Comparison of ENCODE assay signal across 8 mouse cellular contexts in the genomic region with DNA sequence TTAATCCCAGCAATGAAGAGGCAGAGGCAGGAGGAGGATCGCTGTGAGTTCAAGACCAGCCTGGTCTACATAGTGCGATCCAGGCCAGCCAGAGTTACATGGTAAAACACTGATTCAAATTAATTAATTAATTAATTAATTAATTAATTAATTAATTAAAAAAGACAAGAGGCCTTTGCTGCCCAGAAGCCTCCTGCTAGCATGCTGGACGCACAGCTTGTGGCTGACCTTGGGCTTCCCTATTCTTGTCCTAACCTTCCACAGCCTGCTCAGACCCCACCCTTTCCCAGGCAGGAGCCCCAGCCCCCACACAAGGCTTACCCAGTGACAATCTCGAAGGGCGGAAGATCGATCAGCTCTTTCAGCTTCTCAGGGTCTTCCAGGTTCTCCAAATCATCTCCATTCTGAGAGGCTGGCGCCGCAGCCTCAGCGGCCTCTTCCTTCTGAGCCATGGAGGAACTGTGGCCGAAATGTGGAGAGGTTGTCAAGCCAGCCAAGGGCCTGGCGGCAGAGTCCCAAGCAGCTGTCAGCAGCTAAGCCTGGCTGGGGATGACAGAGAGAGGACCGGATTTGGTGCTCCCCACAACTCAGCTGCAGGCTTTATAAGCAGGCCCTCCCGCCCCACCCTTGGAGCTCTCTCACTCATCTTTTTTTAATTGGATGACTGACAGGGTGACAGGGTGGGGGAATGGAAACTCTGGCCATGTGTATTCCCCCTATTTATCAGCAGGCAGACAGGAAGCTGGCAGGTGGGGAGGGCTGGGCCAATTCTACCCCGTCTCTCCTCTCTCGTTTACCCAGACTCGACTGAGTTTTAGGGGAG. TPM values are rescaled to one million over a fixed set of nuclear protein-coding genes. Genes with fewer than 3 reads are reported as not detected.
A peak's percentile ranks its signal among the peaks of the same experiment; 100 is the strongest.
DNase-seq lines count a peak whose midpoint lies in the region; ATAC-seq lines count a peak whose summit lies in the region.

A gene (minus strand): TSS at position 773 of the 823 bp plus-strand sequence.

- DNase-seq in cerebellum, postnatal 10 days: peak; percentile 62 to 70
- DNase-seq in cerebellum, adult 11 months: no peak
- peak; percentile 75 for DNase-seq in gastrocnemius, adult 18-20 months (ENCODE audit: low spot score)
- DNase-seq in heart, postnatal 4 days: peak; percentile 84
- peak; percentile 65 for DNase-seq in midbrain, embryonic 11.5 days (ENCODE audit: low spot score, missing footprints)
- no peak for DNase-seq in cerebellum, adult 11-12 months

- no peaks in the 10 kb centered on the region for H3K9me3 ChIP-seq in midbrain, embryonic 11.5 days (ENCODE audit: control insufficient read depth, low read length)
- no peaks in the 10 kb centered on the region for H3K9me3 ChIP-seq in forebrain, embryonic 15.5 days

- no peaks in the 10 kb centered on the region for H3K27me3 ChIP-seq in midbrain, embryonic 11.5 days (ENCODE audit: control insufficient read depth, insufficient read depth, low read length)
- no peaks in the 10 kb centered on the region for H3K27me3 ChIP-seq in forebrain, embryonic 15.5 days

- no peak within 1 kb of the TSS; the same call in 1 of the 2 replicates for H3K27ac ChIP-seq in midbrain, embryonic 11.5 days (ENCODE audit: low read depth, low read length)
- H3K27ac ChIP-seq in forebrain, embryonic 15.5 days (replicated peaks): no peak within 1 kb of the TSS

- WGBS in midbrain, embryonic 11.5 days: 76% methylated on average over 16 of the region's 16 CpGs
- WGBS in forebrain, embryonic 15.5 days: 65% methylated on average over 16 of the region's 16 CpGs

- H3K9ac ChIP-seq in midbrain, embryonic 11.5 days (ENCODE audit: low read length): no peak within 1 kb of the TSS
- H3K9ac ChIP-seq in forebrain, embryonic 15.5 days (replicated peaks): no peak within 1 kb of the TSS

- peak; percentile 34; the same call in 1 of the 2 replicates for ATAC-seq in midbrain, embryonic 11.5 days (ENCODE audit: low FRiP score)
- no peak for ATAC-seq in cerebellum, adult (ENCODE audit: insufficient number of reproducible peaks, low FRiP score, low TSS enrichment)
- no peak for ATAC-seq in forebrain, embryonic 15.5 days (replicated peaks)

- H3K4me1 ChIP-seq in midbrain, embryonic 11.5 days (ENCODE audit: control insufficient read depth, insufficient read depth, low read length): peaks cover 4% of the 10 kb centered on the region
- H3K4me1 ChIP-seq in forebrain, embryonic 15.5 days: peaks cover 5% of the 10 kb centered on the region; the same call in 1 of the 2 replicates

- no peak within 1 kb of the TSS for H3K4me2 ChIP-seq in midbrain, embryonic 11.5 days
- H3K4me2 ChIP-seq in forebrain, embryonic 15.5 days (replicated peaks): no peak within 1 kb of the TSS

- no peak within 1 kb of the TSS for H3K4me3 ChIP-seq in midbrain, embryonic 11.5 days (ENCODE audit: low read depth, low read length)
- no peak within 1 kb of the TSS for H3K4me3 ChIP-seq in forebrain, embryonic 15.5 days

- no peaks in the 10 kb centered on the region for H3K36me3 ChIP-seq in midbrain, embryonic 11.5 days (ENCODE audit: control insufficient read depth, insufficient read depth, low read length)
- H3K36me3 ChIP-seq in forebrain, embryonic 15.5 days: no peaks in the 10 kb centered on the region

RNA-seq across cellular contexts. Expression of the gene that starts here (rescaled TPM):
- total RNA-seq in gastrocnemius, adult 18-20 months (2021): 100 to 1,000 TPM; 411 to 558 TPM
- total RNA-seq in heart, postnatal 4 days (2021): 100 to 1,000 TPM; 207 to 216 TPM
- 1.0 and 1.3 TPM in 2 replicates for polyA plus RNA-seq in midbrain, embryonic 11.5 days (2014; fragmentation: Nextera tagmentation; extraction: Ambion mirVana)
- 0.19 and 0.73 TPM in 2 replicates for polyA plus RNA-seq in forebrain, embryonic 15.5 days (2015; fragmentation: Nextera tagmentation; extraction: Ambion mirVana)

Comparison
In these comparisons a context has a peak if more than half of its experiments do, and no peak if none do; other contexts are left out.
1. DNase-seq: peak in cerebellum, postnatal 10 days (2 of 2), gastrocnemius, adult 18-20 months (single experiment), heart, postnatal 4 days (single experiment) and midbrain, embryonic 11.5 days (single experiment); none in cerebellum, adult 11 months (single experiment) and cerebellum, adult 11-12 months (single experiment).